Mouse (Mus musculus) ES-E14 (cell line): ENCODE data around the gene Cbll1. TPM values are rescaled to one million over a fixed set of nuclear protein-coding genes. Genes with fewer than 3 reads are reported as not detected.

ENCODE experiments used
- DNase-seq: peaks from one replicate; pipeline ENCODE4 v3.0.0-alpha.2; 2013; ENCODE audit warnings: low read depth, low spot score
- H3K27ac ChIP-seq: 2 replicates; pipeline ENCODE4 v1.5.1; 2012; ENCODE audit warnings: low read depth, mild to moderate bottlenecking, low read length, moderate library complexity, mixed read lengths; ENCODE audit not compliant: poor library complexity, insufficient read depth, severe bottlenecking
- H3K36me3 ChIP-seq: 2 replicates; pipeline ENCODE4 v1.6.1; 2012; ENCODE audit warnings: mild to moderate bottlenecking, low read length, moderate library complexity, mixed read lengths; ENCODE audit not compliant: control insufficient read depth, poor library complexity, insufficient read depth, severe bottlenecking
- H3K4me1 ChIP-seq, 2 experiments: fragments of 150-350 bp in 1 of 2; sonication (generic) in 1 of 2; 2 replicates each; pipeline ENCODE4 v1.6.1; 2012; ENCODE audit warnings: low read length in 2 of 2, mild to moderate bottlenecking in 1 of 2, mixed read lengths in 1 of 2; ENCODE audit not compliant: control insufficient read depth in 2 of 2, insufficient read depth in 2 of 2, poor library complexity in 1 of 2
- H3K4me3 ChIP-seq, 2 experiments: fragments of 150-350 bp in 1 of 2; sonication (generic) in 1 of 2; 2 replicates each; pipeline ENCODE4 v1.5.1; 2012; ENCODE audit warnings: low read length in 2 of 2, low read depth in 1 of 2, mild to moderate bottlenecking in 1 of 2, mixed read lengths in 1 of 2; ENCODE audit not compliant: insufficient read depth in 1 of 2, poor library complexity in 1 of 2, severe bottlenecking in 1 of 2
- H3K9ac ChIP-seq: 2 replicates; pipeline ENCODE4 v1.6.1; 2012; ENCODE audit warnings: low read depth, mild to moderate bottlenecking, low read length, mixed read lengths; ENCODE audit not compliant: poor library complexity, insufficient read depth, severe bottlenecking
- H3K9me3 ChIP-seq: fragments of 150-350 bp; sonication (generic); 2 replicates; pipeline ENCODE4 v1.6.1; 2012; ENCODE audit warnings: low read depth, mild to moderate bottlenecking, low read length; ENCODE audit not compliant: control insufficient read depth, insufficient read depth
- CHD2 ChIP-seq: IDR thresholded peaks from 2 replicates; pipeline ENCODE4 v1.6.1; 2014; ENCODE audit warnings: mild to moderate bottlenecking, low read depth, low read length, inconsistent platforms
- HCFC1 ChIP-seq: IDR thresholded peaks from 2 replicates; pipeline ENCODE4 v1.6.1; 2012; ENCODE audit warnings: low read length, inconsistent platforms, borderline replicate concordance; ENCODE audit not compliant: insufficient read depth
- MAFK ChIP-seq: IDR thresholded peaks from 2 replicates; pipeline ENCODE4 v1.6.1; 2014; ENCODE audit warnings: mild to moderate bottlenecking, low read depth, low read length, inconsistent platforms; ENCODE audit not compliant: insufficient read depth
- ZC3H11A ChIP-seq: IDR thresholded peaks from 2 replicates; pipeline ENCODE4 v1.6.1; 2012; ENCODE audit warnings: low read depth, mild to moderate bottlenecking, inconsistent platforms, low read length, borderline replicate concordance
- ZNF384 ChIP-seq: IDR thresholded peaks from 2 replicates; pipeline ENCODE4 v1.6.1; 2012; ENCODE audit warnings: low read depth, low read length, inconsistent platforms
- in situ Hi-C, 2 experiments: fragments of 600-800 bp; cut with MboI; formaldehyde crosslinking; loops; one replicate each; pipeline ENCODE4 v1.15.1; 2025; ENCODE audit warnings: low sequenced_read_pairs in 2 of 2, inconsistent platforms in 1 of 2; ENCODE audit not compliant: unreplicated experiment in 2 of 2
- total RNA-seq: library from RNA; depleted of rRNA; stranded (reverse); fragments of 300-350 nt; gene quantifications from 2 replicates; pipeline ENCODE4 v1.2.3, GENCODE M21; 2012; rRNA removed

Cbll1 gene
- total RNA-seq, 1 experiment: 6.6 TPM

DNA sequence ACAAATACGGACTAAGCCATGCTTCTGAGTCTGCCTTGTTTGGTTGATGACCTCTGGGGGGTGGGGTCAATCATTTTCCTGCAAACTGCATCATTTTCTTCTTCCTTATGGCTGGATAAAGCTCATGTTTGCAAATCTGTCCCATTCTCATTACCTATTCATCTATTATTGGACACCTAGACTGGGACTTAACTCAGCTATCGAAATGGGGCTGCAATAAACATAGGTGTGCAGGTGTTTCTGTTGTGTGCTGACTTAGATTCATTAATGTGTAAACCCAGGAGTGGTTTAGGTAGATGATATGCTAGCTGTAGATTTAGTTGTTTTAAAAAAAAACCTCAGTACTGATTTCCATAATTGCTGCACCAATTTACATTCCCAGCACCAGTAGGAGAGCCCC lies 59.8 kb downstream of the Cbll1 start:
- in situ Hi-C loops: no loop called here
- no peak overlapping the region for H3K9ac ChIP-seq
- no peak for TF ChIP-seq MAFK
- TF ChIP-seq ZC3H11A: no peak
- no peak for TF ChIP-seq HCFC1

GRCm38 (mm10) chr12:31437791-31438190 lies 61.6 kb downstream of the Cbll1 start:
- no peak overlapping the region for H3K27ac ChIP-seq
- H3K4me3 ChIP-seq: no peak overlapping the region
- in situ Hi-C loops: no loop called here
- no peak for TF ChIP-seq HCFC1
- TF ChIP-seq ZC3H11A: no peak
- TF ChIP-seq ZNF384: no peak
- no peak for TF ChIP-seq MAFK
- no peak for TF ChIP-seq CHD2
- peaks cover 0 to 1% of the 10 kb centered on the region in 2 experiments; a peak in 1 of 4 replicates for H3K4me1 ChIP-seq
- H3K9ac ChIP-seq: no peak overlapping the region
- no peak for DNase-seq
- no peaks in the 10 kb centered on the region for H3K36me3 ChIP-seq
- H3K9me3 ChIP-seq: no peaks in the 10 kb centered on the region

More for the DNA sequence above, 59.8 kb downstream of the Cbll1 start:
- no peak for DNase-seq
- Histone ChIP-seq H3K4me3 (no peak overlapping the region), H3K9me3 (no peaks in the 10 kb centered on the region), H3K36me3 (no peaks in the 10 kb centered on the region), H3K27ac (no peak overlapping the region), H3K4me1 (peaks cover 0 to 1% of the 10 kb centered on the region in 2 experiments; a peak in 1 of 4 replicates)

Other genes starting within 250 kb of the Cbll1 start
- 232 and 305 TPM in 2 replicates for gene Lamb1, start 234.4 kb downstream of the Cbll1 start, total RNA-seq
- gene Dld, start 148.2 kb downstream of the Cbll1 start, total RNA-seq: 39.5 and 62.8 TPM in 2 replicates
- gene Slc26a3, start 108.7 kb downstream of the Cbll1 start, total RNA-seq: not detected in 2 replicates
- gene Slc26a4, start 60.4 kb upstream of the Cbll1 start, total RNA-seq: 0.11 TPM in 1 of 2 replicates, not detected in the other
- gene Bcap29, start 135.0 kb upstream of the Cbll1 start, total RNA-seq: 12.4 and 19.8 TPM in 2 replicates
- gene Dus4l, start 155.2 kb upstream of the Cbll1 start, total RNA-seq: 8.7 and 9.1 TPM in 2 replicates
- 33.3 and 37.5 TPM in 2 replicates for gene Cog5, start 155.3 kb upstream of the Cbll1 start, total RNA-seq
- gene Gpr22, start 214.3 kb upstream of the Cbll1 start, total RNA-seq: 0.21 and 0.22 TPM in 2 replicates